Mouse (Mus musculus) embryonic facial prominence, embryonic 13.5 days (tissue): ENCODE measurements around the gene Flvcr2. TPM values are rescaled to one million over a fixed set of nuclear protein-coding genes. Genes with fewer than 3 reads are reported as not detected.
"Not testable (repeated sequence)": the region's sequence is repeated elsewhere in the genome, so short reads cannot be mapped to it uniquely, and the experiment has no call there.

Experiments
- ATAC-seq: fragments of 200-750 bp; cut with Nextera tagmentation; 2 replicates; pipeline ENCODE4 v1.8.0; 2017; ENCODE audit warnings: low read depth; ENCODE audit not compliant: insufficient number of reproducible peaks, insufficient read depth, low FRiP score, low TSS enrichment
- H3K27ac ChIP-seq: fragments of 300-500 bp; sonication (generic); 2 replicates; pipeline ENCODE4 v1.5.1; 2015; ENCODE audit warnings: moderate library complexity, mild to moderate bottlenecking, inconsistent platforms
- H3K27me3 ChIP-seq: fragments of 300-500 bp; sonication (generic); 2 replicates; pipeline ENCODE4 v1.6.1; 2015; ENCODE audit warnings: mild to moderate bottlenecking, inconsistent platforms
- H3K36me3 ChIP-seq: fragments of 300-500 bp; sonication (generic); 2 replicates; pipeline ENCODE4 v1.6.1; 2015; ENCODE audit warnings: mild to moderate bottlenecking, inconsistent platforms
- H3K4me1 ChIP-seq: fragments of 300-500 bp; sonication (generic); 2 replicates; pipeline ENCODE4 v1.6.1; 2015; ENCODE audit warnings: inconsistent platforms
- H3K4me2 ChIP-seq: fragments of 300-500 bp; sonication (generic); 2 replicates; pipeline ENCODE4 v1.6.1; 2015; ENCODE audit warnings: moderate library complexity, mild to moderate bottlenecking, inconsistent platforms
- H3K4me3 ChIP-seq: fragments of 300-500 bp; sonication (generic); 2 replicates; pipeline ENCODE4 v1.5.1; 2015; ENCODE audit warnings: mild to moderate bottlenecking, inconsistent platforms
- H3K9ac ChIP-seq: fragments of 300-500 bp; sonication (generic); 2 replicates; pipeline ENCODE4 v1.6.1; 2015; ENCODE audit warnings: mild to moderate bottlenecking, inconsistent platforms
- H3K9me3 ChIP-seq: fragments of 300-500 bp; sonication (generic); 2 replicates; pipeline ENCODE4 v1.6.1; 2016; ENCODE audit warnings: inconsistent platforms
- WGBS: fragments of 180-500 bp; shearing (Covaris S2); methylation state at CpG from one replicate; pipeline ENCODE4 v1.1.7; 2015; ENCODE audit warnings: mixed read lengths; 5-methylcytosine and 5-hydroxymethylcytosine counted together
- polyA plus RNA-seq: library from polyadenylated mRNA; unstranded; fragments of >200 nt; fragmentation: Nextera tagmentation; extraction: Ambion mirVana; gene quantifications from 2 replicates; pipeline ENCODE4 v1.2.1, GENCODE M21; 2015

The Flvcr2 gene
- polyA plus RNA-seq: 2.5 and 2.7 TPM in 2 replicates

GRCm38 (mm10) chr12:85745827-85746695, at the start of gene Flvcr2:
Flvcr2 (plus strand) TSS chr12:85746539.
- peak; percentile 80 for ATAC-seq
- H3K4me3 ChIP-seq: peak within 1 kb of the TSS; percentile 55
- under 1% methylated on average over 47 of the region's 51 CpGs for WGBS
- H3K36me3 ChIP-seq: no peaks in the 10 kb centered on the region
- H3K27ac ChIP-seq: peak within 1 kb of the TSS; percentile 74
- peak within 1 kb of the TSS; percentile 72 for H3K9ac ChIP-seq
- peak within 1 kb of the TSS; percentile 93 for H3K4me2 ChIP-seq
- H3K27me3 ChIP-seq: peaks cover 18% of the 10 kb centered on the region
- H3K9me3 ChIP-seq: no peaks in the 10 kb centered on the region
- H3K4me1 ChIP-seq: peaks cover 7% of the 10 kb centered on the region

- not testable (repeated sequence) for H3K36me3 ChIP-seq, H3K9me3 ChIP-seq, H3K9ac ChIP-seq, H3K4me1 ChIP-seq, H3K27ac ChIP-seq, H3K27me3 ChIP-seq
- WGBS: 32% methylated on average over 13 of the region's 37 CpGs
- ATAC-seq: peak; percentile 76; the same call in 1 of the 2 replicates
- Histone ChIP-seq H3K4me3 (peak overlapping the region; percentile 30), H3K4me2 (peak overlapping the region; percentile 47)
Measured at GRCm38 (mm10) chr12:85698179-85698578, 48.2 kb upstream of the Flvcr2 start.

GRCm38 (mm10) chr12:85700191-85700841, 46.0 kb upstream of the Flvcr2 start:
- H3K9me3 ChIP-seq: no peaks in the 10 kb centered on the region
- H3K4me1 ChIP-seq: peaks cover 10% of the 10 kb centered on the region
- WGBS: 68% methylated on average over 6 of the region's 6 CpGs
- no peaks in the 10 kb centered on the region for H3K27me3 ChIP-seq
- H3K4me2 ChIP-seq: no peak overlapping the region
- H3K9ac ChIP-seq: no peak overlapping the region
- no peak overlapping the region for H3K4me3 ChIP-seq
- no peak for ATAC-seq
- H3K36me3 ChIP-seq: no peaks in the 10 kb centered on the region
- H3K27ac ChIP-seq: no peak overlapping the region

GRCm38 (mm10) chr12:85700842-85701223, 45.5 kb upstream of the Flvcr2 start:
- no peaks in the 10 kb centered on the region for H3K9me3 ChIP-seq
- no peak overlapping the region for H3K4me3 ChIP-seq
- peaks cover 16% of the 10 kb centered on the region for H3K4me1 ChIP-seq
- H3K27me3 ChIP-seq: 0 out of 2 replicates have a peak, but pooled peaks cover under 1% of the 10 kb centered on the region
- no peak for ATAC-seq
- H3K36me3 ChIP-seq: no peaks in the 10 kb centered on the region
- H3K27ac ChIP-seq: no peak overlapping the region
- WGBS: 87% methylated on average over 7 of the region's 7 CpGs
- H3K4me2 ChIP-seq: no peak overlapping the region
- H3K9ac ChIP-seq: no peak overlapping the region

- H3K4me1 ChIP-seq: peaks cover 27% of the 10 kb centered on the region
- H3K27me3 ChIP-seq: peaks cover 13% of the 10 kb centered on the region
- no peak overlapping the region for H3K27ac ChIP-seq
- H3K36me3 ChIP-seq: no peaks in the 10 kb centered on the region
- no peak overlapping the region for H3K9ac ChIP-seq
- no peak for ATAC-seq
- no peak overlapping the region for H3K4me2 ChIP-seq
- 83% methylated on average over 15 of the region's 15 CpGs for WGBS
- no peak overlapping the region for H3K4me3 ChIP-seq
- H3K9me3 ChIP-seq: no peaks in the 10 kb centered on the region
Measured at GRCm38 (mm10) chr12:85702166-85703055, 43.9 kb upstream of the Flvcr2 start.

GRCm38 (mm10) chr12:85703507-85703906, 42.8 kb upstream of the Flvcr2 start:
- Histone ChIP-seq H3K27ac (no peak overlapping the region), H3K36me3 (no peaks in the 10 kb centered on the region), H3K9me3 (no peaks in the 10 kb centered on the region), H3K4me2 (no peak overlapping the region), H3K27me3 (peaks cover 16% of the 10 kb centered on the region), H3K4me1 (peaks cover 27% of the 10 kb centered on the region), H3K4me3 (no peak overlapping the region), H3K9ac (no peak overlapping the region)
- ATAC-seq: no peak
- 60% methylated on average over 3 of the region's 3 CpGs for WGBS

- Histone ChIP-seq H3K4me2 (peak overlapping the region; percentile 72; the same call in 1 of the 2 replicates), H3K27ac (0 out of 2 replicates have a peak overlapping the region, but pooled peaks have one; percentile 16), H3K4me1 (peaks cover 27% of the 10 kb centered on the region), H3K4me3 (no peak overlapping the region), H3K27me3 (peaks cover 16% of the 10 kb centered on the region), H3K36me3 (no peaks in the 10 kb centered on the region), H3K9me3 (no peaks in the 10 kb centered on the region), H3K9ac (no peak overlapping the region)
- WGBS: 62% methylated on average over 7 of the region's 7 CpGs
- ATAC-seq: no peak
Measured at GRCm38 (mm10) chr12:85704566-85704965, 41.8 kb upstream of the Flvcr2 start.

GRCm38 (mm10) chr12:85705002-85705830, 41.1 kb upstream of the Flvcr2 start:
- peak; percentile 62; the same call in 1 of the 2 replicates for ATAC-seq
- Histone ChIP-seq H3K4me2 (peak overlapping the region; percentile 72), H3K4me1 (peaks cover 27% of the 10 kb centered on the region), H3K36me3 (no peaks in the 10 kb centered on the region), H3K27ac (0 out of 2 replicates have a peak overlapping the region, but pooled peaks have one; percentile 16), H3K4me3 (peak overlapping the region; percentile 44), H3K9me3 (no peaks in the 10 kb centered on the region), H3K9ac (peak overlapping the region; percentile 62), H3K27me3 (peaks cover 16% of the 10 kb centered on the region)
- 10% methylated on average over 20 of the region's 20 CpGs for WGBS

- H3K36me3 ChIP-seq: no peaks in the 10 kb centered on the region
- H3K27me3 ChIP-seq: peaks cover 16% of the 10 kb centered on the region
- ATAC-seq: no peak
- H3K9me3 ChIP-seq: no peaks in the 10 kb centered on the region
- peak overlapping the region; percentile 72 for H3K4me2 ChIP-seq
- peak overlapping the region; percentile 62 for H3K9ac ChIP-seq
- 0 out of 2 replicates have a peak overlapping the region, but pooled peaks have one; percentile 16 for H3K27ac ChIP-seq
- H3K4me3 ChIP-seq: peak overlapping the region; percentile 44
- H3K4me1 ChIP-seq: peaks cover 27% of the 10 kb centered on the region
- WGBS: 12% methylated on average over 17 of the region's 17 CpGs
Measured at GRCm38 (mm10) chr12:85705831-85706530, 40.4 kb upstream of the Flvcr2 start.

- Histone ChIP-seq H3K4me2 (0 out of 2 replicates have a peak overlapping the region, but pooled peaks have one; percentile 11), H3K9ac (no peak overlapping the region), H3K36me3 (no peaks in the 10 kb centered on the region), H3K27me3 (peaks cover 16% of the 10 kb centered on the region), H3K9me3 (no peaks in the 10 kb centered on the region), H3K4me1 (peaks cover 27% of the 10 kb centered on the region), H3K27ac (no peak overlapping the region), H3K4me3 (no peak overlapping the region)
- WGBS: 73% methylated on average over 4 of the region's 4 CpGs
- no peak for ATAC-seq
Measured at GRCm38 (mm10) chr12:85706906-85707305, 39.4 kb upstream of the Flvcr2 start.
